Mouse (Mus musculus) adrenal gland, postnatal 36 days (tissue): Measurements from ENCODE around the gene Gm6408. TPM values are rescaled to one million over a fixed set of nuclear protein-coding genes. Genes with fewer than 3 reads are reported as not detected.
"Not testable (repeated sequence)": the region's sequence is repeated elsewhere in the genome, so short reads cannot be mapped to it uniquely, and the experiment has no call there.

ENCODE experiments used
- DNase-seq, 2 experiments: peaks; one replicate each; pipeline ENCODE4 v3.0.0; 2021; ENCODE audit warnings: mixed read lengths in 1 of 2
- long read RNA-seq, 2 experiments: library from polyadenylated mRNA; stranded (forward); transcript quantifications; one replicate each; pipeline ENCODE4 v2.0.0; 2021; ENCODE audit warnings: borderline sequencing depth in 2 of 2
- total RNA-seq, 2 experiments: library from RNA; stranded (reverse); gene quantifications; 2 replicates each; pipeline ENCODE4 v1.2.3; 2021

The Gm6408 gene
- not detected for total RNA-seq
- long read RNA-seq, experiment 1, result 0 reads
- long read RNA-seq, experiment 2, result 0 reads

GRCm38 (mm10) chr5:146481665-146482064 is at the start of gene Gm6408:
Gm6408 (plus strand) TSS chr5:146481965.
- not testable (repeated sequence) for DNase-seq

DNA sequence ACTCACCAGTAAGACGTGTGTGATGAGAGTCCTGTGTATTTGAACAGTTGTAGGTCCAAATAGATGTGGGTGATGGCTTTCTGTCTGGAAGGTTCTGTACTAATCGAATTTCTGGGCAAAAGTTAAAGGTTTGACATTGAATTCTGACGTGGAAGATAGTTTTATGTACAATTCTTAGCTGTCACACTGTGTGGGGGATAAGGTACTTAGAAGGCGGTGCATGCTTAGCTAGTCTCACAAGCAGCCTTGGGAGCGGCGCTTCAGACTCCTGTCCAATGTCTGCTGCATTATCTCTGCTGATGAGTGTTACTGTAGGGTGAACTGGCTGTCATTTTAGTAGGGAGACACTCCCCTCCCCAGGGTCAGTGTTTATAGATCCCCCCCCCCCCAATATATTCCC is 49.3 kb upstream of the Gm6408 start:
- DNase-seq, result no peak

GRCm38 (mm10) chr5:146435316-146435715 is 46.4 kb upstream of the Gm6408 start:
- no peak for DNase-seq

- DNase-seq, result no peak
These were observed 45.0 kb upstream of the Gm6408 start for GRCm38 (mm10) chr5:146436796-146437195.

GRCm38 (mm10) chr5:146439152-146439781 is 42.5 kb upstream of the Gm6408 start:
- DNase-seq, result no peak

- DNase-seq, result no peak
These were observed 41.5 kb upstream of the Gm6408 start for GRCm38 (mm10) chr5:146440273-146440672.

GRCm38 (mm10) chr5:146442767-146443166 is 39.0 kb upstream of the Gm6408 start:
- no peak for DNase-seq

DNA sequence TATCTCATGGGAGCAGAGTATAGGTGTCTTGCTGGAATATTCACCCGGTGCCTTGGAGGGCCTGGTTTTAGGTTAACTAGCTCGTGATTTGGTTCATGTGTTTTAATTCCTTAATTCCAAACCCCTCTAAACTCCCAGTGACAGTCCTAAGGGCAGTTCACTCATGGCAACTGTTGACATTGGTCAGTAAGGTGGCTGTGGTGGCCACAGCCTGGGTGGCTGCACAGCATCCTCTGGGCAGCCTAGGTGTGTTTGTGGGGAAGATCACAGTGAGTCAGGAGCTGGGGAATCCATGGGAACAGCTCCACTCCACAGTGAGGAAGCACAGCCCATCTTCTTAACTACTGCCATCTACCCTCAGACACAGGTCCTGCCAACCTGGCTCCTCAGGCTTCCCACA is 35.1 kb upstream of the Gm6408 start:
- DNase-seq, result no peak

DNA sequence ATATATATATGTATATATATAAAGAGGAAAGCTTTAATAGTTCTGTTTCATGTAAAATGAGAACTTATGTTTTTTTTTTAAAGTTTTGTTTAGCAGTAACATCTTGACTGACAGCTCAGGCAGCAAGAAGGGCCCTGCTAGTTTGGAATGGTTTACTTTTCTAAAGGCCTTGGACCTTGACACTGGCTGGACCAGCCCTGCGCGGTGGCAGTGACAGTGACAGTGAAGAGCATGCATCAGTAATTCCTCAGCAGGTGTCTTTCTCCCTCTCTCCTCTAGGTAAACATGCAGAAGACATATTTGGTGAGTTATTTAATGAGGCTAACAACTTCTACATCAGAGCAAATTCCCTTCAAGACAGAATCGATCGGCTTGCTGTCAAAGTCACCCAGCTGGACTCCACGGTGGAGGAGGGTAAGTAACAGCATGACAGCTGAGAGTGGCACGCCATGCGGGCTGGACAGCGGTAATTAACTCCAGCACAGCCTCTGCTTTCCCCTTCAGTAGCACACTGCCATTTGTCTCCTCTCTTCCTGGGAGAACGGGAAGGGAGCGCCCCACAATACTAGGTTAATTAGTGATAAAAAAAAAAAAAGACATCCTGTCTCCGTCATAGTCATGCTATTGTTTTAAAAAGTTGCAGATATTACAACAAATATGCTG is 30.0 kb upstream of the Gm6408 start:
- no peak for DNase-seq

DNA sequence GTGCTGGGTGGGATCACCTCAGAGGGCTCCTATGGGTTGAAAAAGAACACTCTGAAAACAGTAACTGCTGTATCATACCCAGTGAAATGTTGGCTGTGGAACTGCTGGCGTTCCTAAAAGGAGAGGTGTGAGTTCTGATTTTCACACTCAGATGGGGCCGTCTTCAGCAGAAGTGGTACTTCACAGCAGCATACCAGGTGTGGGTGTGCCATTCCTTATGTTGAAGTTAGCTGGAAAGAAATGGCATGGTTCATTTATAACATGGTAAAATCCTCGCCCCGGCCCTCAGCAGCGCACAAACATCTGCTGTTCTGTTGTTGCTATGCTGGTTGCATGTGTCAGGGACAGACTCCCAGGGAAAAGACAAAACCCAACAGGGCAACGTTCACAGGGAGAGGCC is 28.2 kb upstream of the Gm6408 start:
- DNase-seq, result no peak

- DNase-seq, result no peak
These were observed 20.2 kb upstream of the Gm6408 start for GRCm38 (mm10) chr5:146461612-146462011.

DNA sequence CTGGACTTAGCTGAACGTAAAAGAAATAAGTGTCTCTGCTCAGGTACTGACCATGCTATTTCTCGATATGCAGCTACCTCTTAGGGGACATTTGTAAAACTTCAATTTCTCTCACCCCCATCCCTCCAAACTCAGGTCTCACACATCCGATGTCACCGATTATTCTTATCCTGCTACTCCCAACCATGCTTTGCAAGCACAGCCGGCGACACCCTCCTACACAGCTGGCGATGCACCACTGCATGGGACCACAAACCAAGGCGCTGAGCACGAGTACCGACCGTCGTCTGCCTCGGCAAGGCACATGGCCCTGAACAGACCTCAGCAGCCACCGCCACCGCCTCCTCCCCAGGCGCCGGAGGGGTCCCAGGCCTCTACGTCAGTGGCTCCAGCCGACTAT is 15.1 kb upstream of the Gm6408 start:
- no peak for DNase-seq

DNA sequence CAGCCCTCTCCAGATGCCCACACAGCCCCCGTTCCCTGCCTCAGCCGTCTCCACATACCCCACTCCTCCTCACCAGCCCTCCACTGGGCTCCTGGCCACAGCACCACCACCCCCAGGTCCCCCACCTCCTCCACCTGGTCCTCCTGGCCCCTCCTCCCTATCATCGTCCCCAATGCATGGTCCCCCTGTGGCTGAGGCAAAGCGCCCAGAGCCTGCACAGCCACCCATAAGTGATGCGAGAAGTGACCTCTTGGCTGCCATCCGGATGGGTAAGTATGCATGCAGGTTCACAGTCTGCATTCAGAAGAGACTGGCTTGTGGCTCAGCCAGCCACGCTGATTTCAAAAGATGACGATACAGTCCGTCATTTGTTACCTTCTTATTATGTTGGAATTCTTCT is 13.5 kb upstream of the Gm6408 start:
- DNase-seq, result no peak

DNA sequence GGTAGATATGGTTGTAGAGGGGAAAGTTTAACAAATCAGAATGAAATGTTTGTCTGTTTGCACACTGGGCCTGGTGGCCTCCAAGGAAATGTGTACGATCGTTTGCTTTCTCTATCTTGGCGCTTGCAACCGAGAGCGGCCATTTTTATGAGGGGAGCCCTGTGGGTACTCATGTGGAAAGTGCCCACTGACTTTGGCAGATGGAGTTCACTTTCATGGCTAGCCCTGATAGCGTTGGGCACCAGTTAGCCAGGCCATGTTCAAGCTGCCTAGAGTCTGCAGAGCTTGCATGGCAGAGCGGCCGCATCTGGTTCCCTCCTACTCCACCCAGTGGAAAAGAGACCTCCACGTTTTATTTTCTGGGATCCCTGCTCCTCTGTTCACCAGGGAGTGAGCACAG is 10.9 kb upstream of the Gm6408 start:
- no peak for DNase-seq

DNA sequence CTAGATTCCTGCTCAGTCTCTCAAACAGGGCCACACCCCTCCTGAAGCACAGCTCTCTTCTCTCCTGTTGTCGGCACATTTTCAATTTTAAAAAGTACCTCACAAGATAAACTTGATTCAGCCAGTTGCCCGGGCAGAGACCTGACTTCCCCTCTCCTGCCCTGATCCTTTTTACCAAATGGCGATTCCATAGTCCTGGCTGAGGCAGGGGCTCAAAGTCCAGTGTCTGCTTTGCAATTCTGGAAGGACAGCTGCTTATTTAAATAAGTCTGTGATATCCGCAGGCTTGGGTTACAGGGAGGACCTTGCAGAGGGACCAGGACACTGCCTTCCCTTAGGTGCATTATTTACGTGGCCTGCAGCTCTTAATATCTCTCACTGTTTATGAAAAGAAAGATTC is 10.5 kb upstream of the Gm6408 start:
- DNase-seq, result no peak

- DNase-seq, result peak; percentile 73 to 75
These were observed 9.9 kb upstream of the Gm6408 start for GRCm38 (mm10) chr5:146471821-146472220.

DNA sequence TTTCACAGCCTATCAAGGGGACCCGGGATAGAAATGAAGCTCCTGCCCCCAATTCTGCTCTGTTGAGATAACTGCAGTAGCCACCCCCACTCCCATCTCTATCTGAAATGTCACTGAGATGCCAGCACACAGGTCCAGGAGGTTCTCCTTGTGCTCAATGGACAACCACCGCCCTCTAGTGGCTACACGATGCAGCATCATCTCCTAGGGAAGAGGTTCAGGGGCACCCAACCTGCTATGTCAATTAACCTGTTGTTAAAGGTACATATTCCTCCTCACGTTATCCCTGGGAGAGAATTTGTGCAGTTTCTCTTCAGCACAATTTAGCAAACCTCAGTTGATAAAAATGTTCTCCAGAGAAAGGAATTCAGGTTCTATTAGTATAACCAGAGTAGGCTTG is 2.2 kb upstream of the Gm6408 start:
- peak; percentile 45 to 58 for DNase-seq

GRCm38 (mm10) chr5:146488959-146489358 is 7.2 kb downstream of the Gm6408 start:
- peak; percentile 47 to 51 for DNase-seq

- not testable (repeated sequence) for DNase-seq
These were observed 9.3 kb downstream of the Gm6408 start, which contains the start of gene Gm6370 for GRCm38 (mm10) chr5:146491063-146491462. Gm6370 (plus strand) TSS chr5:146491363.

- not testable (repeated sequence) for DNase-seq
These were observed 20.3 kb downstream of the Gm6408 start, which contains the start of gene 4930449I24Rik for GRCm38 (mm10) chr5:146502099-146502498. 4930449I24Rik (plus strand) TSS chr5:146502399.

DNA sequence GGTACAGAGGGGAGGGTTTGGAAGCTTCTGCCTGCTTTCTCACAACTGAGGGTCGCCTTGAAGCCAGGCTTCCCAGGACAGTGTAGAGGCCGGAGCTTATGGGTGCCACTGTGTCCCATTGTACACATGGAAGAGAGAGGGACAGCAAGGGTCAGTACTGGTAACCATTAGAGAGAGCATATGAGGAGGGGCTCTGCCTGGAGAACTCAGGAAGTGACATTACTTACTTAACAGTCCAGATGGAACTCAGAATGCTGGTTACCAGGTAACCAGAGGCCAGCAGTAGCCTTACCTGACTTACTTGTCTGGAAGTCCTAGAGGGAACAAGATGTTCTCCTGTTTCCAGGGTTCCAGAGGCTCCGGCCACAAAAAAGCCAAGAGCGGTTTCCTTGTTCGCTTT is 32.1 kb downstream of the Gm6408 start, which contains the start of gene Gm3402:
Gene Gm3402, plus strand, starts transcription at position 301 of the 400 bp plus-strand sequence.
- not testable (repeated sequence) for DNase-seq

GRCm38 (mm10) chr5:146525501-146525900 is 43.7 kb downstream of the Gm6408 start, which contains the start of gene Gm3404:
Gm3404 (plus strand) TSS chr5:146525801.
- DNase-seq, result not testable (repeated sequence)
